Mouse (Mus musculus): Measurements from ENCODE around the gene Efhd2.

DNA sequence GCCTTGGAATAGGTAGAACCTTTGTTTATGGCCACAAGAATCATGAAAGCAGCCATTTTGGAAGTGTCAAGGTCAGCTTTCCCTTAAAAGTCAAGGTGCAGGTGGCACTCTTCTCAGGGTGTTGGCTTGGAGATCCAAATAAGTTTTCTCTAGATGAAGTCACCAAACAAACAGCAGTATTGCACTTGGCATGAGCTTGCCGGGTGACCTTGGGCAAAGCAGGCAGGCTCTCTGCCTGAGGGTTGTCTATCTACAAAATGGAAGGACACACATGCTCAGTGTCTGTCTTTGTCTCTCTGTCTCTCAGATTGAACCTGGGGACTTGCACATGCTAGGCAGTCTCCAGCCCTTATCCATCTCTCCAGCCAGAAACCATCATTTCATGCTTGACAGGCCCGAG lies 47.3 kb downstream of the Efhd2 start:
- TF ChIP-seq CTCF (IDR thresholded peaks at IDR 0.05; ENCODE audit: low read depth), result no peak
- no peak for TF ChIP-seq EP300 (optimal IDR thresholded peaks at IDR 0.05)
